Mouse (Mus musculus): ENCODE results near the gene Prpf39.

Prpf39 gene

GRCm38 (mm10) chr12:65036190-65036870 is at the start of gene Prpf39:
Gene Prpf39 (plus strand): TSS chr12:65036333.
- peak; percentile 88 for DNase-seq (ENCODE audit: extremely low read depth, insufficient read length, low spot score)

GRCm38 (mm10) chr12:65007725-65008124 is 28.4 kb upstream of the Prpf39 start:
- DNase-seq (ENCODE audit: extremely low read depth, insufficient read length, low spot score) = no peak

- DNase-seq (ENCODE audit: extremely low read depth, insufficient read length, low spot score) = no peak
These were observed 13.3 kb upstream of the Prpf39 start for GRCm38 (mm10) chr12:65022842-65023241.

GRCm38 (mm10) chr12:65035839-65036189 is 319 bp upstream of the Prpf39 start:
- no peak for DNase-seq (ENCODE audit: extremely low read depth, insufficient read length, low spot score)

GRCm38 (mm10) chr12:65036892-65037545 is 886 bp downstream of the Prpf39 start:
- no peak for DNase-seq (ENCODE audit: extremely low read depth, insufficient read length, low spot score)

GRCm38 (mm10) chr12:65037546-65037937 is 1.4 kb downstream of the Prpf39 start:
- DNase-seq (ENCODE audit: extremely low read depth, insufficient read length, low spot score) = peak; percentile 32

- no peak for DNase-seq (ENCODE audit: extremely low read depth, insufficient read length, low spot score)
These were observed 12.7 kb downstream of the Prpf39 start for GRCm38 (mm10) chr12:65048799-65049198.

GRCm38 (mm10) chr12:65058203-65058602 is 22.1 kb downstream of the Prpf39 start:
- no peak for DNase-seq (ENCODE audit: extremely low read depth, insufficient read length, low spot score)

GRCm38 (mm10) chr12:65061082-65061481 is 24.9 kb downstream of the Prpf39 start:
- no peak for DNase-seq (ENCODE audit: extremely low read depth, insufficient read length, low spot score)

GRCm38 (mm10) chr12:65065241-65065640 is 29.1 kb downstream of the Prpf39 start:
- DNase-seq (ENCODE audit: extremely low read depth, insufficient read length, low spot score) = no peak

- no peak for DNase-seq (ENCODE audit: extremely low read depth, insufficient read length, low spot score)
These were observed 30.1 kb downstream of the Prpf39 start for GRCm38 (mm10) chr12:65066234-65066633.

GRCm38 (mm10) chr12:65068409-65068808 is 32.3 kb downstream of the Prpf39 start:
- DNase-seq (ENCODE audit: extremely low read depth, insufficient read length, low spot score) = no peak

- DNase-seq (ENCODE audit: extremely low read depth, insufficient read length, low spot score) = peak; percentile 5
These were observed 36.9 kb downstream of the Prpf39 start for GRCm38 (mm10) chr12:65072911-65073610.

GRCm38 (mm10) chr12:65073611-65074178 is 37.6 kb downstream of the Prpf39 start, which contains the start of gene Fkbp3:
Gene Fkbp3 (minus strand): TSS chr12:65074007.
- peak; percentile 97 for DNase-seq (ENCODE audit: extremely low read depth, insufficient read length, low spot score)

- DNase-seq (ENCODE audit: extremely low read depth, insufficient read length, low spot score) = no peak
These were observed 38.5 kb downstream of the Prpf39 start for GRCm38 (mm10) chr12:65074651-65075050.

- DNase-seq (ENCODE audit: extremely low read depth, insufficient read length, low spot score) = peak; percentile 83
These were observed 39.1 kb downstream of the Prpf39 start, which contains the start of gene Fancm for GRCm38 (mm10) chr12:65075085-65075732. Gene Fancm (plus strand): TSS chr12:65075603.

GRCm38 (mm10) chr12:65075733-65076310 is 39.7 kb downstream of the Prpf39 start:
- DNase-seq (ENCODE audit: extremely low read depth, insufficient read length, low spot score) = no peak

GRCm38 (mm10) chr12:65076906-65077305 is 40.8 kb downstream of the Prpf39 start:
- no peak for DNase-seq (ENCODE audit: extremely low read depth, insufficient read length, low spot score)

- DNase-seq (ENCODE audit: extremely low read depth, insufficient read length, low spot score) = no peak
These were observed 72.6 kb downstream of the Prpf39 start for GRCm38 (mm10) chr12:65108746-65109145.

GRCm38 (mm10) chr12:65111503-65111902 is 75.4 kb downstream of the Prpf39 start:
- DNase-seq (ENCODE audit: extremely low read depth, insufficient read length, low spot score) = no peak

Measured in 3134 (cell line).